Mouse (Mus musculus): ENCODE measurements at regions not wholly inside any gene's neighbourhood (a gene's known extent, or its start where the extent isn't known, plus 50 kb on each side); places are given as distances from the start of the nearest gene placed in this dataset.

GRCm38 (mm10) chr5:37901861-37902291, 77.5 kb upstream of the Msx1 start:
- TF ChIP-seq CTCF (IDR thresholded peaks at IDR 0.05; ENCODE audit: extremely low read depth, insufficient read length, insufficient replicate concordance, low read depth, low read length) (no peak), POLR2A (IDR thresholded peaks at IDR 0.05; ENCODE audit: low read depth, low read length) (no peak)

Data from small intestine, adult 2 months (tissue).